Mouse (Mus musculus): ENCODE results near the gene Ttpal.

The Ttpal gene

GRCm38 (mm10) chr2:163592084-163592483, 10.0 kb upstream of the Ttpal start:
- peak; percentile 25 for DNase-seq (ENCODE audit: low read depth, low spot score)

- no peak for DNase-seq (ENCODE audit: low read depth, low spot score)
Measured at GRCm38 (mm10) chr2:163593636-163594282, 8.4 kb upstream of the Ttpal start.

GRCm38 (mm10) chr2:163595119-163595518, 7.0 kb upstream of the Ttpal start:
- no peak for DNase-seq (ENCODE audit: low read depth, low spot score)

GRCm38 (mm10) chr2:163596057-163596872, 5.8 kb upstream of the Ttpal start:
- no peak for DNase-seq (ENCODE audit: low read depth, low spot score)

GRCm38 (mm10) chr2:163596873-163597155, 5.3 kb upstream of the Ttpal start:
- no peak for DNase-seq (ENCODE audit: low read depth, low spot score)

- DNase-seq (ENCODE audit: low read depth, low spot score): peak; percentile 44
Measured at GRCm38 (mm10) chr2:163597661-163598060, 4.5 kb upstream of the Ttpal start.

GRCm38 (mm10) chr2:163599226-163599625, 2.9 kb upstream of the Ttpal start:
- peak; percentile 75 for DNase-seq (ENCODE audit: low read depth, low spot score)

- no peak for DNase-seq (ENCODE audit: low read depth, low spot score)
Measured at GRCm38 (mm10) chr2:163601066-163601465, 1.0 kb upstream of the Ttpal start.

- no peak for DNase-seq (ENCODE audit: low read depth, low spot score)
Measured at GRCm38 (mm10) chr2:163601712-163602100, 408 bp upstream of the Ttpal start.

- no peak for DNase-seq (ENCODE audit: low read depth, low spot score)
Measured at GRCm38 (mm10) chr2:163606161-163606560, 4.0 kb downstream of the Ttpal start.

- peak; percentile 28 for DNase-seq (ENCODE audit: low read depth, low spot score)
Measured at GRCm38 (mm10) chr2:163608008-163608407, 5.9 kb downstream of the Ttpal start.

- DNase-seq (ENCODE audit: low read depth, low spot score): no peak
Measured at GRCm38 (mm10) chr2:163609281-163609975, 7.3 kb downstream of the Ttpal start.

GRCm38 (mm10) chr2:163611176-163611575, 9.1 kb downstream of the Ttpal start:
- peak; percentile 18 for DNase-seq (ENCODE audit: low read depth, low spot score)

- DNase-seq (ENCODE audit: low read depth, low spot score): no peak
Measured at GRCm38 (mm10) chr2:163613206-163613605, 11.1 kb downstream of the Ttpal start.

GRCm38 (mm10) chr2:163613990-163614389, 11.9 kb downstream of the Ttpal start:
- DNase-seq (ENCODE audit: low read depth, low spot score): no peak

- no peak for DNase-seq (ENCODE audit: low read depth, low spot score)
Measured at GRCm38 (mm10) chr2:163615401-163615800, 13.3 kb downstream of the Ttpal start.

GRCm38 (mm10) chr2:163615906-163616651, 14.0 kb downstream of the Ttpal start:
- DNase-seq (ENCODE audit: low read depth, low spot score): no peak

GRCm38 (mm10) chr2:163616652-163617227, 14.6 kb downstream of the Ttpal start:
- DNase-seq (ENCODE audit: low read depth, low spot score): no peak

- DNase-seq (ENCODE audit: low read depth, low spot score): no peak
Measured at GRCm38 (mm10) chr2:163617232-163617863, 15.2 kb downstream of the Ttpal start.

- no peak for DNase-seq (ENCODE audit: low read depth, low spot score)
Measured at GRCm38 (mm10) chr2:163617874-163618273, 15.8 kb downstream of the Ttpal start.

GRCm38 (mm10) chr2:163620451-163620850, 18.3 kb downstream of the Ttpal start:
- no peak for DNase-seq (ENCODE audit: low read depth, low spot score)
